Mouse (Mus musculus) heart, adult 18-20 months (tissue): ENCODE measurements around the gene Zdhhc1. TPM values are rescaled to one million over a fixed set of nuclear protein-coding genes. Genes with fewer than 3 reads are reported as not detected.
A peak's percentile ranks its signal among the peaks of the same experiment; 100 is the strongest.

ENCODE experiments used
- DNase-seq, 2 experiments: peaks; one replicate each; pipeline ENCODE4 v3.0.0; 2021 to 2022; ENCODE audit warnings: mixed read lengths in 1 of 2
- long read RNA-seq, 2 experiments: library from polyadenylated mRNA; stranded (forward); transcript quantifications; one replicate each; pipeline ENCODE4 v2.0.0; 2021
- total RNA-seq, 2 experiments: library from RNA; stranded (reverse); gene quantifications; 2 replicates each; pipeline ENCODE4 v1.2.3; 2021

The Zdhhc1 gene
- total RNA-seq: 10 to 100 TPM; 12.5 to 14.2 TPM
- long read RNA-seq, experiment 1, transcript Zdhhc1-203 (14 exons, 2,056 nt): major isoform, 6 of 18 reads
- long read RNA-seq, experiment 1, partial matches to known transcripts: 2 of 18 reads
- long read RNA-seq, experiment 1, other reads (novel, unspliced or antisense): 10 of 18 reads
- long read RNA-seq, experiment 2, partial matches to known transcripts: 0 of 5 reads
- long read RNA-seq, experiment 2, other reads (novel, unspliced or antisense): 5 of 5 reads

DNA sequence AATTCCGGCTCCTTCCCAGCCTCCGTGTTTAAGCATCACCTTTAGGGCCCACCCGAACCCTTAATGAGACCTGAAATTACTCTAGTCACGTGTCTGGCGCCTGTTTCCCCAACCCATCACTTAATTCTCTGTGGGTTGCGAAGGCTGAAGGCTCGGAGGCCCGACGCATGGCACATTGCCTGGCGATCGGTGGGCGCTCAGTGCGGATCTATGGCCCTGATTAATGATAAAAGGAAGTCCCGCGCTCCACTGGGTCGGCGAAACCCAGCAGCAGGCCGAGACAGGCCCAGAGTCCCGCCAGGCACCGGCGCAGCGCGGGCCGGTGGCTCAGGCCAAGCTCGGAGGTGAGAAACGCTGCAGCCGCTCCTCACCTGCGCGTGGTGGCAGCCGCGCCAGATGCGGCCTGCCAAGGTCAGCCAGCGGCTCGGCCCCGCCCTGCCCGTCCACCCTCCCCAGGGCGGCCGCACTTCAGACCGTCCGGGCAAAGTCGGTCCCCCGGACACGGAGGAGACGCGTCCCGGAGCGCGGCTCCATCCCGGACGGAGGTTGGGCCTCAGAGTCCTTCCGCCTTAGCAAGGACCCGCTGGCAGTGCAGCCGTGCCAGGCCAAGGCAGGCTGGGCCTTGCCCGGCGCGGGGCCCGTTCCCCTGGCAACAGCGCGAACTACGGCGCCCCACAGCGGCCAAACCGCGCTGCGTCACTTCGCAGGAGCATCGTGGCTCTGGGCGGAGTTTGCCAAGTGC is at the start of gene Zdhhc1:
Gene Zdhhc1, minus strand, starts transcription at position 464 of the 742 bp plus-strand sequence.
- DNase-seq: peak; percentile 91 to 94

DNA sequence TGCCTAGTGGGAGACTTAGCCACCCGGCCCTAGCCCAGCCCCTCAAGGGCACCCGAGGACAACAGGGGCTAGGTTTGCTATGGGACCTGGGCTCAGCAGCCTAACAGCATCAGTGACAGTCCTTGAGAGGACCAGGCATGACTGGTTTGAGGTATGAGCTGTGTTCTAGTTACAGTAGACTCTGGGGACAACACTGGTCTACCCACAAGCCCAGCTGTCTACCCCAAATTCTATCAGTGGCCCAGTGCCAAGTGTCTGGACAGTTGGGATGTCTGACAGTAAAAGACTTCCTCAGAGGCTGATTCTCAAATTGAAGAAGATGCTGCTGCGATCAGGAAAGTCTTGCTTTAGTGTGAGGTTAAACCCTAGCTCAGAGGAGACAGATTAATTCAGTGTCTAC is 48.5 kb upstream of the Zdhhc1 start:
- peak; percentile 33 to 44 for DNase-seq

DNA sequence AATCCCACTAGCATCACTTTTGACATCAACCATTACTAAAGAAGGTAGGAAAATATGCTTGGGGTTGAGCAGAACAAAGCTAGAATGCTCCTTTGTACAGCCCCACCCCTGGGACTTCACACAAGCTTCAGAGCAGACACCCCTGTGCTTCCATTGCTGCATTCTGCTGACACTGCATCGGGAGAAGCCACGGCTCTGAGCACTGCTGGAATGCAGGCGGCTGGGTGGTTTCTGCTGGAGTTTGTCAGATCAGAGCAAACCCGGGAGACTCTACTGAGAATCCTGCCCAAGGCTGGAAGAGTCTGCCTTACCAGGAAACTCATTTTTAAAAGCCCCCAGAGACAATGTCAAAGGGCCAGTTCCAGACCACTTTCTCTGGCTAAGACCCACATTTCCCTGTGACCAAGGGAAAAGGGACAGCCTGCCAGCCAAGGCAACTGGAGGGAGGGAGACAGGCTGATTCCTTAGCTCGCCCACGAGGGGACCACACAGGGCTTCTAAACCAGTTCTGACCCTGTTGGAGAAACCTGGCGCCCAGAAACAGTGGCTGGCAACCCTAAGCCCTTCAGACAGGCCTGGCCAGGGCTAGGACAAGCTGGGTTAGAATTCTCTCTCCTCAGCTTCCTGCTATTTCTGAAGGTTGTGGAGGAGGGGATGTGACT is 48.0 kb upstream of the Zdhhc1 start:
- DNase-seq: peak; percentile 54 to 62

DNA sequence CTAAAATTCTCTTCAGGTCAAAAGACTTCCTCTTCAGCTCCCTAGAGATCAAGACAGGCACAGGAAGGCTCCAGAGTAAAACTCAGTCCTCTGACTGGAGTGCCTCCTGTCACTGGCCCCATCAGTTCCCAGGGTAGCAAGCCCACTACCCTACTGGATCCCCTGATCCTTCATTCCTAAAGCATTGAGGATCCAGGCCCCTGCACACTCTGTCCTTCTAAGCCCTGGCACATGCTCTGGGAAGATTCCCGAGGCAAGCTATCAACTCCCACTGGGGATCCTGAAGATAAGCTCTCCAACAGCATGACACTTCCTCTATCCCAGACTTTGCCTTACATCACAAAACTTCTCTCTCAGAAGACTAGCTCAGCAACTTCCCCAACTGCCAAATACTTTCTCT is 47.0 kb upstream of the Zdhhc1 start:
- peak; percentile 57 to 62 for DNase-seq

DNA sequence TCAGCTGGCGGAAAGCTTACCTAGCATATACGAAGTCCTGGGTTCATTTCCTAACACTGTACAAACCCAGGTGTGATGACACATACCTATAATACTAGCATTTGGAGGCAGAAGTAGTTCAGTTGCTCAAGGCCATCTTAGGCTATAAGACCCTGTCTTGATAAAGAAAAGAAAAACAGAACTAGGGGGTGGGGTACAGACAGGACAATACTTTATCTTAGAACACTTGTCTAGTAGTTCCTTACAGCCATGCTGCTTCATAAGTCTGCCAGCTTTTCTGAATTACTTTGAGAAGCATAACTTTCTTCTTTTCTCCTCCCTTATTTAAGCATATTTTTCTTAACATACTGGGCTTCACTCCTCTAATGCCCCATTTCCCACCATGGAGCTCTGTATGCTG is 46.1 kb upstream of the Zdhhc1 start:
- DNase-seq: no peak

DNA sequence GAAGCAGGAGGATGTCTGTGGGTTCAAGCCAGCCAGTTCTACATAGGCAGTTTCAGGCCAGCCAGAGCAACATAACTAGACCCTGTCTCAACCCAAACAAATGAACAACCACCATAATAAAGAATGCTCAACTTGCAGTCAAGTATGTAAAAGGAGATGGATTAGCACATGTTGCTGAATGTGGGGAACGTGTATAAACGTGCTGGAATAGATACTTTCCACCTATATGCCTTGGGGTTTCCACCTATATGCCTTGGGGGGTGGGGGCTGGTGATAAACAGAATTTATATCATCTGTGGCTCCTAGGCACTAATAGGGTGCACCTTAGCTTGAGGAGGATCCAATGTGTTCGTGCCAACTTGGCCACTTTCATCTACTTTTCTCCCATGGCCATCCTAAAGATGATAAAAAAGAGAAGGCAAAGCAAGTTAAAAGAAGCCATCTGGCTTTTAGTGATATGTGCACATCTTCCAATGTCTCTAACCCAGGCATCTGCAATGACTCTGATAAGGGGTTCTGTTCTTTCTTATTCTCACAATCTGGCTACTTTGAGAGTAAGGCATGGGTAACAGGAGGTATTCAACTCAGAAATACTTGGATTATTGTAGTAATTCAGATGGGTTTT is 45.4 kb upstream of the Zdhhc1 start:
- no peak for DNase-seq

DNA sequence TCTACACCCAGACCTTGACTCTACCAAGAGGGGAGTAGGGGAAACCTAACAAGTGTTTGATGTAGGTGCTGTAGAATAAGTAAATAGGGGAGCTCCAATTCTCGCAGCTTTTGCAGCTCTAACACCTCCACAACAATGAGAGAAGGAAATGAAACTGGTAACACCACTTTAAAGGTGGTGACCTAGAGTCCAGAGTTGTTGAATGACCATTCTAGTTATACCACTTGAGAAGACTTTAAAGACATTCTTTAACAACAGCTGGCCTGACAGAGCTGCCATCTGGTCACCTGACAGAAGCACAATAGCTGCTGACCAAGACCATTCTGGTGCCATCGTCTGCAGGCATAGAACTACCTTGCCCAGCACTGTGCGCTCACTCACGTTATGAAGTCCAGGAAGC is 42.2 kb upstream of the Zdhhc1 start:
- no peak for DNase-seq

DNA sequence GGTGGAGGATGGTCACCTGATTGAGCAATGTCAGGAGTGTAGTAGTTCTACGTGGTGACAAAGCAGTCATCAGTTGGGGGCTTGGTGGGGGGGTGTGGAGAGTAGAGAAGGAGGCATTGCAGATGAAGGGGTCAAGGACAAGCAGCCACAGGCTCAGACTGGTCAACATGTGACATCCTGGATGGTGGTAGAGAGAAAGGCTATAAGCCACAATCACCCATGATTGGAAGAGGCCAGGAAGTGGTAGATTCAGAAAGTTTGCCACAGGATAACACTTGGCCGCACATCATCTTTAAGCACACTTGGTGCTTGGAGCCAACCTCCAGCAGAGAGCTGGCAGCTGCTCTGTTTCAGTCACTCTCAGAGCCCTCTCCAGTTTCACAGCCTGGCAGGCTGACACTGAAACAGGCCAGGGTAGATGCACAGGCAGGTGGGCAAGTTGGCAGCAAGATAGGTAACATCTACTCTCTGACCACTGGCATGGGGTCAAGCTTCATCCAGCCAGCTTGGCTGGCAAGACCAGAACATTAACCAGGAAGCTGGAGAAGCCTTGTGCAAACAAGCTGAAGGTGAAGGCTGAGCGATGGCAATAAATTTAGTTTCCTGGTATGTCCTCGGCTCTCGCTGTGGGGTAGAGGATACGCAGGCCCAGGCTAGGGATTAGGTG is 40.4 kb upstream of the Zdhhc1 start:
- DNase-seq: peak; percentile 27 to 63

DNA sequence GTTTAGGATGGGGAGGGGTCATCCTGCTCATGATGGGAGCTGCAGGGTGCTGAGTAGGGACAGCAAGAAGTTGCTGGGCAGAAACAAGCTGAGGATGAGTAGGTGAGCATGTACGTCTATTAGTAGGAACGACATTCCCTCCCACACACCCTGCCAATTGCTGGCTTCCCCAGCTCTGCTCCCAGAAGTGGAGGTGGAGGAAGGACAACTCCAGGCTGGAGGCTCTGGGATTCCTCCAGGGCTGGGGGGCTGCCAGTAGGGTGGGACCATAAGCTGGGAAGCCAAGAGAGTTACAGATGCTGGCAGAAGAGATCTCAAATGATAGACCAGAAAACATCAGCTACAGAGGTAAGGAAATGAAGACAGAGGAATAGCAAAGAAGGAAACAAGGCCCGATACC is 39.8 kb upstream of the Zdhhc1 start:
- DNase-seq: no peak

DNA sequence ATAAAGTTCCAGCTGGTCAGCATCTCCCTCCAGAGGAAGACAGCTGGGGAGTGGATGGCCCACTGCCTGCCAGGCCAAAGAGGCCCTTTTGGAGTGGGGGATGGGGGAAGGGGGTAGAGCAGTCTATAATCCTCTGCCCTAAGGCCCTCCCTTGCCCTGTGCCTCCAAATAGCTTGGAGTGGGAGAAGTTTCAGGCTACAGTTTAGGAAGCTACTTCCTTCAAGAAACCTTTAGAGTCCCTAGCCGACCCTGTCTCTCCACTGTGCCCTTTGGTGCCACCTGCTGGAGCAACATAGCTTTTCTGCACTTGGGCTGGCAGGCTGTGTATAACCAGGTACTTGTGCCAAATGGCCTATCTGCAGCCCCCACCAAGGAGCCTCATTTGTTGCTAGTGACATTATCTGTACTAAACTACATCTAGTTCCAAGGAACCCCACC is 37.2 kb upstream of the Zdhhc1 start:
- peak; percentile 73 to 90 for DNase-seq

DNA sequence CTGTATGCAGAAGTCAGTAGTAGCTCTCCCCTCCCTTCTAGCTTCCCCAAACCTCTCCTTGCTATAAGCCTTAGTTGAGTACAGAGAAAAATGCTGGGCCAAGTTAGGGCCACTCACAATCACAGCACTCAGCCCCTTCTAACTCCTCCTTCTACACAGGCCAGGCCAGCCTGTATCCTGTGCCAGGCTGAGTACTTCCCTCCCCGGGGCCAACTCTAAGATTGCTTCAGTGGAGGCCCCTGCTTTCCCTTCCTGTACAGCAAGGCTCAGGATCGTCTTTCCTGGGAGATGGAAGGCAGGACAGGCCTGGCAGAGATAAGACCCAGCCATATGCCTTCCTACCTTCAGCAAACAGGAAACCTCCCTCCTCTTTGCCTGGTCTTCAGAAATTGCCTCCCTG is 36.7 kb upstream of the Zdhhc1 start:
- peak; percentile 27 to 34 for DNase-seq

DNA sequence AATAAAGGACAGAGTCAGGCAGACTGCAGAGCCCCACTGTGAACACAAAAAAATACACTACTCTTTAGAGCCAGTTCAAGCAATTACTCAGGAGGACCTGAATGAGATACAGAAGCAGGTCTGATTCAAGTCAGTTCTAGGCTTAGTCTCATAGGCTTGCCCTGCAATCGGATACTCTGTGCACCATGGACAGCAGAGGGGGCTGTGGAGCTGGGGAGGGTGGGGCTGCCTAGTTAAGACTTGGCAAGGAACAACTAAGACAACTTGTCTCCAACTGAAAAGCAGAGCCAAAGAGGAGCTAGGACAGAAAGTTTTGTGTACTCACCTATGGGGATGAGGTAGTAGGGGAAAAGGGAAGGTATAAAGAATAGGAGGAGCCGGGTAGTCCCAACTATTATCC is 35.1 kb upstream of the Zdhhc1 start:
- peak; percentile 55 to 86 for DNase-seq

DNA sequence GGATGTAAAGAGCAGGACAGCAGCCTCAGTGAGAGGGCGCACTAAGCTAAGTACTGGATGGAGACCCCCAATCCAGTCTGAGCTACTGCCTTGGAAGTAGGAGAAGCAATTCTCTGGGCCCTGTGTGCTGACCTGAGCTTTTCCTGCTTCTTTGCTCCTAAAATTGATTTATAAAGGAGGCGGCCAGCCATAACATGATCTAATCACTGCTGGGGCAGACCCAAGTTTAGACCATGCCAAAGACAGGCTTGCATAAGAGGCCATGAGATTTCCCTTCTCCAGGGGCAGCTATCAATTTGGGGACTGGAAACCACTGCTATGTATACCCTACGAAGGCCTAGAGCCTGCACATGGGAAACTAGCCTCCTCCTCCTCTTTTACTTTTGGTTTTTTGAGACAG is 32.6 kb upstream of the Zdhhc1 start:
- peak in 1 of 2 experiments; percentile 56 for DNase-seq

DNA sequence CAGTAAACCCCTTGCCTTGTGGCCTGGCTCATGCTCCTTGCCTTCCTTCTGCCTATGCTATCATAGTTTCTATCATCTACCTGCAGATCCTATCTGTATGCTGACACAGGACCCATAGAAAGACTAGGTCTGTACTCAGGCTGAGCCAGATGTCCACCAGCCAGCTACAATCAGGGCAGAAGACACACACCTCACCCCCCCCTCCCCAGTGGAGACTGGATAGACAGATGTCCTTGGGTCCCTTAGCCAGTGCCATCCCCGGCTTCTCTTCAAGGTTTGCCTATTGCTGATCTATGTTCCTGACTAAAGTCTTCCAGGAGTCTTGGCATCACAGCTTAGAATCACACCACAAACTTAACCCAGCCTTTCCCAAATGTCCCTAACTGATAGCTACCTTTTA is 31.5 kb upstream of the Zdhhc1 start:
- no peak for DNase-seq

DNA sequence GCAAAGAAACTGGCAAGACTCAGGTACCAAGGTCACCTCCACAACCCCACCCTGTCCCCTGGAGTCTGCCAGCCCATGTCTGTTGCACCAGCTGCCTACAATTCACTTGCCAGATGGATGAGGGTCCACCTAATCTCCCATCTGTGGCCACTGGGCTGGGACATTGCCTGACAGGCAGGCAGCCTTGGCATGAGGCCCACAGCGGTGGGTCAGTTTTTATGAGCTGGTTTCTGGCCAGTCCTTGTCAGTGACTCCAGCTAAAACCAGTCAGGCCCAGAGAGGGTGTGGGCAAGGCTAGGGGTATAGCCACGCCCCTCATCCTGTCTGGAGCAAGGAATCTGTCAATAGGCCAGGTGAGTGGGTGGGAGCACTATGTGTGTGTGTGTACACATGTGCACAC is 30.4 kb upstream of the Zdhhc1 start:
- DNase-seq: no peak

DNA sequence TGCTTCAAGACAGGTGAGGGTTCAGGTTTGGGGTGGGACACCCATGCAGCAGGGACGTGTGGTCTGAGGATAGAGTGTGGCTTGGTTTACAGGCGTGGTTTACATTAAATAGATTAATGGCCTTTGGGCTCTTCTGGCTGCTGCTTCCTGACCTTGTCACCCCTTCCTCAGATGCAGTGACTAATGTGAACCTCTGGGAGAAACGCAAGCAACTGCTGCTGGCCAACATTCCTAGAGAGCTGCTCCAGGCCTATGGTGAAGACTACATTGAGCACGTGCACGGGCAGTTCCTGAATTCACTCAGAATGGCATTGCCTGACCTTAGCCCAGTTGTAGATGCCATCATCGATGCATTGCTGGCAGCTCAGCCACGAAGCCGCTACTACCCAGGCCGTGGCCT is 26.2 kb upstream of the Zdhhc1 start:
- no peak for DNase-seq

DNA sequence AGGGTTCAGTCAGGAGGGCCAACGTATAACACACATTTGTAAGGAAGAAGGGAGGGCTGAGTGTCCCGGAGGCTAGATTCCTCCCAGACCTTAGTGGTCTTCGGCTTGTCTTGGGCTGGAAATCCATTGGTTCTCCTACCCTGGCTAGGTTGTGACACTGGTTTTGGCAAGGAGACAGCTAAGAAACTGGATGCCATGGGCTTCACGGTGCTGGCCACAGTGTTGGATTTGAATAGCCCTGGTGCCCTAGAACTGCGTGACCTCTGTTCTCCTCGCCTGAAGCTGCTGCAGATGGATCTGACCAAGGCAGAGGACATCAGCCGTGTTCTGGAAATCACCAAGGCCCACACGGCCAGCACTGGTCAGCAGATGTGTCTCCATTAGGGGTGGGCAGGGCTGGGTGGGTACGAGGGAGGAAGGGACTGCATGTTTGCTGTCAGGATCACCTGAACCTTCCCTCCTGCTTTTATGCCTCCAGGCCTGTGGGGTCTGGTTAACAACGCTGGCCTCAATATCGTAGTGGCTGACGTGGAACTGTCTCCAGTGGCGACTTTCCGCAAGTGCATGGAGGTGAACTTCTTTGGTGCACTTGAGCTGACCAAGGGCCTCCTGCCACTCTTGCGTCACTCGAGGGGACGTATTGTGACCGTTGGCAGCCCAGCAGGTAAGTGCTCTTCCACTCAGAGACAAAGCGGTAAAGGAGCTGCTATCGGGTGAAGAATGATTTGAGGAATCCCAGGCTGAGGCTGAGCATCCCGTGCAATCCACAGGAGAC is 25.5 kb upstream of the Zdhhc1 start:
- no peak for DNase-seq

DNA sequence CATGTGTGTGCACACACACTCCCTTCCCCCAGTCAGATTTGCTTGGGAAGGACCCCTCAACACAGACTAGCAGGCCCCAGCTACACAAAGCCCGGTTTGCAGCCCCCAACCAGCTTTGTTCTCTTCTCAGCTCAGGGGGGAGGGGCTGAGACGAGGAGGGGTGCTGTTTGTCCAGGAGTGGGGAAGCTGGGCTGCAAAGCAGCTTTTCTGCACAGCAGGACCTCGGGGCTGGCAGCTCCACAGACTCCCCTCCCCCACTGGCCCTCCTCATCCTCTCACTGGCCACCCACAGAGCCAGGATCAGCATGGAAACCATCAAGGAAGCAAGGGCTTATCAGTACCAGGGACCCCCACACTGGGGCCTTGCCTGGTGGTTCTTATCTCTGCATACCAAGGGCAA is 24.4 kb upstream of the Zdhhc1 start:
- DNase-seq: no peak

DNA sequence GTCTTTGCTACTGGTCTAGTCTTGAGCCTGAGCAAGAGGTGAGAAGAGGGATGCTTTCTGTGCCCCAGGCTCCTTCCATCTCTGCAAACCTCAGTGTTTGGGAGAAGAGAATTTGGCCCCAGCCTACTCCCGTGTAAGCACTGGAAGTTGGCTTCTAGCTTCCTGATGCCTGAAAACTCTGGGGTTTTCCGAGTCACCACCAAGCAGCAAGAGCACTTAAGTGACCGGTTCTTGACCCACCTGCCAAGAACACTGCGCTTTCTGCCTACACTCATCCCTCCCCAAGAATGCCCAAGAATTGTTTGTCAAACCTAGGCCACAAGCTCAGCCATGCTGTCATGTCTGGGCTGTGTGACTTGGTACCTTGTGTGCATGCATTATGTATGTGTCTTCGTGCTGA is 23.8 kb upstream of the Zdhhc1 start:
- no peak for DNase-seq

DNA sequence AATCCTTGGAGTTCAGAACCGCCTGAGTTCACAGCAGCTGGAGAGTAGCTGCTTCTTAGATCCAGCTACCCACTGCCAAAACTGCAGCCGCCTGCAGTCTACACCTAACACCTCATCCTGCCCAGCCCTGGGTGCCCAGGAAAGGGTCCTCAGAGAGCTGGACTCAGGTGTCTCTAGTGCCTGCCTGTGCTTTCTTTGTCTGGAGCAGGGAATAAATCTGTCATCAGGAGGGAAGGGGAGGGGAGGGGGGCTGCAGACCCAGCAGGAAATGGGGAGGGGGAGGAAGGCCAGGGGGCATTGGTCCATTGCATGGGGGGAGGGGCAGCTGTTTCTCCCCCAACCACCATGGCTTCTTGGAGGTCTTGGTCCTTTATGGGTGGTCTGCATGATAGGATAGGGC is 22.9 kb upstream of the Zdhhc1 start:
- DNase-seq: no peak
